Mouse (Mus musculus) cerebellum, adult (tissue): ENCODE measurements at regions not wholly inside any gene's neighbourhood (a gene's known extent, or its start where the extent isn't known, plus 50 kb on each side); places are given as distances from the start of the nearest gene placed in this dataset.

ENCODE experiments used
- ATAC-seq: cut with Nextera tagmentation; 2 replicates; pipeline ENCODE4 v1.9.2; 2017; ENCODE audit warnings: mild to moderate bottlenecking, moderate library complexity, mixed read lengths; ENCODE audit not compliant: insufficient number of reproducible peaks, low FRiP score, low TSS enrichment

DNA sequence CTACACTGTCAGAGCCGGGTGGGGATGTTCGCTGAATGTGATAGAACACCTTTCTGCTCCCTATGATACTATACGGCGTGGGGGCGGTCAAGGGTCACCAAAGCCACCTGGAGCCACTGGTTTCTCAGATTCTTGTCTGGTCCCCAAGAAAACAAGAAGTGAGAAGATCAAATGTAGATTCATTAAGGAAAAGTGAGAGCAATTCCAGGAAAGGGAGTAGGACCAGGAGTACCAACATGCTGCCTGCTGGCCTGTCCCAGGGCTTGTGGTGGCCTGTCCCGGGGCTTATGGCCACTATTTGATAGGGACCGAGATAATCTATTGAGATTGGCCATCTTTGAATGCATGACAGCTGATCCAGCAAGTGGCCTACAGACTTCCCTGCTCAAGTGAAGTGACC lies 58.8 kb upstream of the Fut8 start:
- no peak for ATAC-seq

DNA sequence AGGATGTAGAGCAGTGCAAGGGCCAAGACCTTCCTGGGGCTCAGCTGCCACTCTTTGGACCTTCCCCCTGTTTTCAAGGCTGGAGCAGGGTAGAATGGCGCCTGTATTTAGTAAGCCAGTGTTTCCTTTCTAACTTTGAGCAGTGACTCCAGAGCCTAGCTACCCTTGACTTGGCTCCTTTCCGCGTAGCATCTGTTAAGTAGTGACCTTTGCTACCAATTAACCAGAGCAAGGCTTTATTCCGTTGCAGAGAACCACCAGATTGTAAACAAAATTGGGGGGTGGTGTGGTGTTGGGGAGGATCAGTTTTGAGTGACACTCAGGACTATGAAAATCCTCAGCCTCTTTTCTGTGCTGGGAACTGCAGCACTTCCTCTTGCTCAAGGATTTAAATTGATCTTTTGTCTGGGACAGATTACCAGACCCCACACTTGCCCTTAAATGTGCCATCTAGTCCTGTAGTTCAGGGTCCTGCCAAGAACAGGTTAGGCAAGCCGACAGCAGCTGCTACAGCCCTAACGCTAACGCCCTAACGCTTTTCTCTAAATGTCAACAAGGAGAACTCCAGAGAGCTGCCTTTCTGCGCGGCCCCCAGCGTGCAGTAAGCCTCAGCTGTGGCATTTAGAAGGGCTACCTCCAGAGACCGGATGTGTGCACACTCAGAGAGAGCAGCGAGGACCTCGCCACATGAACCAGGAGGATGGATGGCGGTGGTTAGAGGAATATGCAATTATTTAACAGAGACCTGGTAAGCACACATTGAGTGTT lies 59.9 kb upstream of the Fut8 start:
- ATAC-seq: no peak

DNA sequence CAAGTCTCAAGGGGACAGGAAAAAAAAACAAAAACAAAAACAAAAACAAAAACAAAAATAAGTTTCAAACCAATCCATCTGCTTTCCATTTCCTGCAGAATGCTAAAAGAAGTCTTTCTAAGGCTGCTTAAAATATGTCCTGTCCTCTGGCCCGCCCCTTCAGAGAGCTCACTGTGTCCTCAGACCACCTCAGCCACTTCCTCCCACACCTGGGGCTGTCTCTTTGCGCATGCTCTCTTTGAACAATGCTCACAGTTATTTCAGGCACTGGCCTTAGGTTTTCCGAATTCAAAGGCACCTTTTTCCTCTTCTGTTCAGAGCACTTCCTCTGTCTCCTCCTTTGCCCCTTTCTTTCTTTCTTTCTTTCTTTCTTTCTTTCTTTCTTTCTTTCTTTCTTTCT lies 60.6 kb upstream of the Fut8 start:
- ATAC-seq: no peak

DNA sequence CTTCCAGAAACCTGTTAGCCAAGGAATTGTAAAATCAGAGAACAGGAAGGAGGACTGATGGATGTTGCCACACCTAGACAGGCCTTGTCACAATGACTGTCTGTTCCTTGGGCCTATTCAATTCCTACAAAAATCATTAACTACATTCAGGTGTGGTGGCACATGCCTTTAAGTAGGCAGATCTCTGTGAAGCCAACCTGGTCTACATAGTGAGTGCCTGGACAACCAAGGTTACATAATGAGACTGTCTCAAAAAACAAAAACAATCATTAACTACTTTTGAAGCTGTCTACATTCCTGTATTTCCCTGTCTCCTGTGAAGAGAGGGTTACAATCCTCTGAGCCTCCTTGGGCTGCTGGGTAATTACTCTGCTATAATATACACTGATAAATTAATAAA lies 63.9 kb upstream of the Fut8 start:
- ATAC-seq: no peak

DNA sequence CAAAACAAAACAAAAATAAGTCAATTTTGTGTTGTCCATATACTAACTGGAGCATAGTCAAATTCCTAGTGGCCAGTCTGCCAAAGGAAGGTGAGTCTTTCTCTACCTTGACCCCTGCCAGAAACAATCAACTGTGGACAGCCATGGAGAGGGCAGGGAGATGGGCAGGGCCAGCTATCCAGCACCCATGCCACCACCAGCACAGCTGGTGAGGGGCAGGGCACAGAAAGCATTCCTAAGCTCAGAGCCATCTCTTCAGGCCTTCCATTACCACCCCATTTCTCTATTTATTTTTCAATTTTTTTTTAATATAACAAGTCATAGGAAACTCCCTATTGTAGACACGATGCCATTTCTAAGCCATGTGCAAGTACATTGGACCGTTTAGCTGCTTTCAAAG lies 65.4 kb upstream of the Fut8 start:
- no peak for ATAC-seq

DNA sequence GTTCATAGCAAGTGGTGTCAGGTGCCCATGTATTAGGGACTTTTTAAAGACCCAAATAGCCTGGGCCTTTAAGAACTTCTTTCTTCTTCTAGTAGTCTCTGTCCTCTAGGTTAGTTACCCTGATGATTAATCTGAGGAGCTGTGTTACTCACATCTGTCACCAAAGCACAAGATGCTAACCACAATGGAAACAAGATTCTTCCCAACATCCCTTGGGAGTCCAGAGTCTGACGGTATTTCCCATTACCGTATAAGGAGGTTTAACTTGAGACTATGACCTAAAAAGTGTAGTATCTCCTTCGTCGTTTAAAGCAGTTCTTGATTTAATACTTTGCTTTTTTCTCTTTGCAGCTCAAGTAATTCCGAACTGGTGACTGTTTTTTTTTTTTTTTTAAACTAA lies 67.7 kb upstream of the Fut8 start:
- no peak for ATAC-seq

DNA sequence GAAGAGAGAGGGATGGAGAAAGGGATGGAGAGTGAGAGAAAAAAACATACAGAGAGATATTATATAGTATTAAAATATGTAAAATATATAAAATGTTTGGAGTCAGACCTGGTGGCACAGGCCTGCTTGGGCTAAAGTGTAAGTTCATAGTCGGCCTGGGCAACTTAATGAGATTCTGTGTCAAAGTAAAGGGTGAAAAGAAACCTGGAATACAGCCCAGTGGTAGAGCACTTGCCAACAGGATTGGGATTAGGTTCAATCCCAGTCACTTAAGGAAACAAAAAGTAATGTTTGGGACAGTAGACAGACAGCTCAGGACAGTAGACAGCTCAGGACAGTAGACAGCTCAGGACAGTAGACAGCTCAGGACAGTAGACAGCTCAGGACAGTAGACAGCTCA lies 69.6 kb upstream of the Fut8 start:
- no peak for ATAC-seq

DNA sequence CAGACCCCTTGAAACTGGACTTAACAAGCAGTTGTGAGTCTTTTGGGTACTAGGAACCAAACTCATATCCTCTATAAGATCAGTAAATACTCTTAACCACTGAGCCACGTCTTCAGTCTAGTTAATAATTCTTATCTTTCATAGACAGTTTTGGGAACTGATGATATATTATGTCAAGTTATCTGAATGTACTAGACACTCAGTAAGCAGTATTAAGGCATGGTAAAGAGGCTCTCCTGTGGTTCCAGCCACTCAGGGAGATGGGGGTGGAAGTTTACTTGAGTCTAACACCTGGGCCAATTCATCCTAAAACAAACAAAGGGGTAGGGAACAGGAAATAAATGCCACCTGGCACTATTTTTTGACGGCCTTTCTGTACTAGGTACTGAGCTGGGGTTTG lies 81.2 kb upstream of the Fut8 start:
- no peak for ATAC-seq

DNA sequence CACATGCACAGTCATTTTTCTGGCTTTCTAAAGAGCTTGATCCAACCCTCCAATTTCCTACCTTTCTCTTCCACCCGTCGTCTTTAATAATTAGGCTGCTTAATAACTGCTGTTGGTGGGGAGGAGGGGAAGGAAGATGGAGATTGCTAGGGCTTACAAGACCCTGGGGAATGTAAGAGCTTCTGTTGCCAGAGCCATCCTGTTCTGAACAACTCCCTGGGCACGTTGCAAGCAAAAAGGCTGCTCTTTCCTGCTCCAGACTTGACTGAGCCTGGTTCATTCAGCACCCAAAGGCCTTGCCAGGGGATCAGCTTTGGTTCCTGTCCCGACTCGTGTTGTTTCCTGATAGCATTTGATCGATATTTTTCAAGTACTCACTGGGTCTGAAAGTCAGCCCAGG lies 82.3 kb upstream of the Fut8 start:
- ATAC-seq: no peak

DNA sequence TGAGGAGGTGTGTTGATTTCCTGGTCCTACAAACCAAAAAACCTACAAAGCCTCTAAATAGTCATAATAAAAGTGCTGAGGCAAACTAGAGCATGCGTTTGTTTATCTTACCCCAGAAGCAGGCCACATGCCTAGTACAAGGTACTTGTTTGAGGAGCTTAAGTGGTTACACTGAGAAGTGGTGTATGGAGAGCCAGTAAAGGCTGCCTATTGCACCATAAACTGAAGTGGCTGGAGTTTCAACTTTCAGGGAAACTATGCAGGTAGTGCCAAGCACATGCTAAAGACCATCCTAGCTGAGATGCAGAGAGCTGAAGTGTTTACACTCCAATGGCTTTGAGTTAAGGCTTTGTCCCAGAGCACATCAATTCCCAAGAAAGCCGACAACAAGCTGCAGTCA lies 86.5 kb upstream of the Fut8 start:
- ATAC-seq: no peak

DNA sequence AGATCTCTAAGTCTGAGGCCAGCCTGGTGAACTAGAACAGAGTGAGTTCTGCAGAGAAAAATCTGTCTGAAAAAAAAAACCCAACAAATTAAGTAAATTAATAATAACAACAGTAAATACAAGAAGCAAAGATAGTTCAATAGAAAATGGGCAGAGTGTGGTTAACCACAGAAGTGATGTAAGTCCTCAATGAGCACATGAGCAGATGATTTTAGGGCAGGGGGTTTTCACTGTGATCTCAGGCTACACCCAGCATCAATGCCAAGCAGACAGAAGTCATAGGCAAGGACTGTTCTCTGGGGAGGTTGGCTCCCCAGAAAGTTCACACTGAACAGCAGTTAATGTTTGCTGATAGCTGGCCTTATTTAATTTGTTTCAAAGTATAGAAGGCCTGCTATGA lies 88.1 kb upstream of the Fut8 start:
- ATAC-seq: no peak

DNA sequence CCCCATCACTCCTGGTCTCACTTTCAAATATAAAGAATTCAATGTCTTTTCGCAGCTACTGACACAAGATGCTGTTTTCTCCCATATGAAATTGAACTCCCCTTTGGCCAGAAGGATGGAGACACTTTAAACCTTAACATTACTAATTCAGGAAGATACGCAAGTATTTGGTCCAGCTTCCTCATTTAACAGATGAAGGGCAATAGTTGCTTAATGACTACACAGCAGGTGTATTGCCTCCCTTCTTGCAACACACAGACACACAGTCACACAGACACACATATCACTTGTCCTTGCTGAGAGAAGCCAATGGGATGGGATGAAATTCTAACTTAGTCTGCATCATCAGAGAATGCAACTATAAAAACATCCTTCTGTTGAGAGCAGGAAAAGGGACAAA lies 89.8 kb upstream of the Fut8 start:
- no peak for ATAC-seq

DNA sequence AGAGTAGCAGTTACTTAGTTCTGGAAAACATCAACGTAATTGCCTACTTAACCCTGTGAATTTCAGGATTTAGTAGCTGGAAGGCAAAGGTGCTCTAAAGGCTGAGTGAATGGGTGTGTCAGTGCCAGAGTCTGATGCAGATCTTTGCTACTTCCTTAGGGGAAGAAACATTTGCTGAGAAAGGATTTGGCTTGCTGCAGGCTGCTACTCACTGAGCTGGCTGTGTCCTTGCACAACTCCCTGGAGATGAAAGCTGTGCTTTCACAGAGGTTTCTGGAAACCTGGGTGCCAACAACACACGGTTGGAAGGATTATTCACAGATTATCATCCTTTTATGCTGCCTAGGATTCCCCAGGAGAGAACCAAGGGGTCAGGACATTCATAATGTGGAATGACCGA lies 94.0 kb upstream of the Fut8 start:
- no peak for ATAC-seq

DNA sequence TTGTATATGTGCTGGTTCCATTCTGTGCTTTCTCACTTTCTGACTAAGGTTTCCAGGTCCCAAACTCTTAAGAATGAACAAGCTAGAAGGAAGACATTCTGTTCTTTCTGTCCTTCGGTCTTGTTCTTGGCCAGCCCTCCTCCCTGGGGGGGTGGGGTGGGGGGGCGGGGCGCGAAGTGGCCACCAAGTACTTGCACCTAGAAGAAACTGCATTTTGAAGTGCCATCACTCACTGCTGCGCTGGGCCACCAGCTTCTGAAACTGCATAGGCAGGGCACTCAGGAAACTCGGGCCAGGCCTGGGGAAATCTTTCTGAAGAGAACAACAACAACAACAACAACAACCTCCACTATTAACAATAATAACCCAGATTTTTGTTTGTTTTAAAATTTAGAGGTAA lies 94.4 kb upstream of the Fut8 start:
- no peak for ATAC-seq

DNA sequence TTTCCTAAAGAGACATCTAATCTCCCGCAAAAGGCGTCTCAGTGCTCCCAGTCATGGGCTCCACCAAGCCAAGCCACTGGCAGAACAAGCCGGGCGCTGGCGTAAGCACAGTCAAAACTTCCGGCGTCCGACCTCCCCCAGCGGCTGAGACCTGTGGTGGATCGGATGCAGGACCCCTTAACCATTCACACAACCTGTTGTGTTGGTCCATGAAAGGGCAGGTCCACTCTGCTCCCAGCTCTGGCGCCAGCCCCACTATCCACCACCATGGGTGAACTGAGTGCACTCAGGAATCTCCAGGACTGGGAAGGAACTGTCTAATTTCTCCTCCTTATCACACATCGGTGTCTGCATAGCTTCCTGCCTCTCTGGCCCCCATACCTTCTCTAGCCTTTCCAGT lies 94.8 kb upstream of the Fut8 start:
- ATAC-seq: no peak

DNA sequence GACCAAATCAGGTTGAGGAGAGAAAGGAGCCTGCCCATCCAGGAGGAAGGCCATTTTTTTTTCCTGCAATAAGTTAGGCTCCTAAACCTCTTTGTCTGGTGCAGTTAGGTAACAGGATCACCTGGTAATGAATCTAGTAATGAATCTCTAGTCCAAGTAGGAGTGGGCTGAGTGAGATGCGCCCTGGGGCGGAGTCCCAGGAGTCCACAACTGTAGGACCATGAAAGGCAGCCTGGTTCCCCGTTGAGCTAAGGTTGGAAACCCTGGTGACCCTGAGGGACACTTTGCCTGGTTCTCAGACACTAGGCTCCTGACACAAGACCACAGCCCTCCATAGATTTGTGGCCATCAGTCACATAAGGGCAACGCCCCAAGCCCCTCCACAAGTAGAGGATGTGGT lies 95.7 kb upstream of the Fut8 start:
- no peak for ATAC-seq

DNA sequence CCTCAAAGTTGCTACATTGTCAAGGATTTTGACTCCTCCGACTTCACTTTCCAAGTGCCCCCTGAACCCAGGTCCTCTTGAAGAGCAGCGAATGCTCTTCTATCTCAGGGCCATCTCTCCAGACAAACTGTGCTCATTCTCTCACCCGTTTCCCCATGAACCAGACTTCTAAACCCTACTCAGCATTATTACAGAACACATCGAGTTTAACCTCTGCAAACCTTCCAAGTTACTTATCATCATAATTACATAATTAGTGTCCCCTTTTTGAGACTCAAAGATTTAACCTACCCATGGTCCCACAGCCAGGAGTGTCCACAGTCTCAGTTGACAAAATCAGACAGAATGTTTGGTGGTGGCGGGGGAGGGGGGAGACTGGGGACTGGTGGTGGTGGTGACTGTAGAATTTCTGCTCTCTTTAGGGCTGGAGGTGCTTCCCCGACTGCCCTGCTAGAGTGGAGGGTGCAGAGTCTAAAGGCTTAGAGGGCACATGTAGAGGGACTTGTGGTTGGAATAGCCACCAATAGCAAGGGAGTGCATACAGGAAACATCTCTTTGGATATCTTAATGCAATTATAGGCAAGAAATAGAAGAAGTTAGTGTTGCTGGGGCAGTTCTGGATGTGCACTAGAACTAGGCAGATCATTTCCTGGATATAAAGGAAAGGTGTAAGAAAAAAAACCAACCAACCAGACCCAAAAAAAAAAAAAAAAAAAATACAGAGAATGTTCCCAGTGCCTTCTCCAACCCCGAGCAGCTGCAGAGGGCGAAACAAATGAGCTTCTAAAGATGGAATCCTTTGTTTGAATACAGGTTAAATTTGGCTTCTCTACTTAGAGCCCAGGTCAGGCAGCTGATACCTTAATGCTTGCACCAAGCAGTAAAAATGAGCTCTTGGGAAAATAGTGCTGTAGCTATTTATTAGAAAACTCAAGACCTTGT lies 96.4 kb upstream of the Fut8 start:
- no peak for ATAC-seq

DNA sequence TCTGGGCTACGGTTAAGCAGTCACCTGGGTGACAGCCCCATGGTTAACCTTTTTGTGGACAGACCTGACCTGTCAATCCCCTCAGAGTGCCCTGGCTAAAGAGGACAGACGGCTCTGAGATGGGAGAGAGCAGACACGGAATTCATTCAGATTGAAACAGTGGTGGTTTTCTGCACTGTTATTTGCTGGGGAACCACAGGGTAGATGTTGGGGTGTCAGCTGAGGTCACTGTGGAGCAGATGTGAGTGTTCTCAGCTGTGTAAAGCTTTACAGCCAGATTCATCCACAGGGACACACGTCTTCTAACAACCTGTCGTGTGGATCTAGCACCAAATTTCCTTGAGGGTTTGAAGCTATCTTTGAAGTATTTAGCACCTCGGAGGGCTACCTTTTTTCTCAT lies 97.3 kb upstream of the Fut8 start:
- no peak for ATAC-seq

DNA sequence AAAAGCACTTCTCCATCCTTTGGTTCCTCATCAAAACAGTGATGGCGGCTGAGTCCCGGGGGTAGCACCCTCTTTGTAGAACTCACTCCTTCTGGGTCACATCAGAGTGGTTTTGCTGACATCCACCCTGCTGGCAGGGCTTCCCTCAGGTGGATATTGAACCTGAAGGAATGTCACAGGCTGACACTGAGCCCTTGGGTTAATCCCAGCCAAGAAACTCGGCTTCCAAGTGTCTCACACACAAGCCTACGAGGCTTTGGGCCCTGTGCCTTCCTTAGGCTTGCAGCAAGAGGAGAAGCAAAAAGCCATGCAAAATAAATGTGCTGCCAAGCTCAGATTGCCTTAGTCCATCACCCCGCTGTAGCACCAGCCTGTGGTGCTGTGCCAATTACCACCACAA lies 97.8 kb upstream of the Fut8 start:
- ATAC-seq: 0 out of 2 replicates have a peak, but pooled peaks have one; percentile 20

DNA sequence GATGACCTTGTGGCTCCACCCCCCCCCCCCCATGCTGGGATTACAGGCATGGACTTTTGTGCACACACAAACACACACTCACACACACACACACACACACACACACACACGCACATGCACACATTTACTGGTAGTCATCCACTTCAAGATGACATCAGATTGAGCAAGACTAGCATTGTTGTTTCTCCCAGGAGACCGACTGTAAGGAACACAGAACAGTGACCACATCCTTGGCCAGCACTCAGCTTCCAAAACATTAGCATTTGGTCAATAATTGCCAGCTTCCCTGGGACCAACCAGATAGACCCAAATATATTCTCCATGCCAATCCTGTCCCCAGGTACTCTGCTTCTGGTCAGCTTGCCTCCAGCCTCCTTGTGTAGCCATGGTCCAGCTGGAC lies 98.2 kb upstream of the Fut8 start:
- no peak for ATAC-seq

DNA sequence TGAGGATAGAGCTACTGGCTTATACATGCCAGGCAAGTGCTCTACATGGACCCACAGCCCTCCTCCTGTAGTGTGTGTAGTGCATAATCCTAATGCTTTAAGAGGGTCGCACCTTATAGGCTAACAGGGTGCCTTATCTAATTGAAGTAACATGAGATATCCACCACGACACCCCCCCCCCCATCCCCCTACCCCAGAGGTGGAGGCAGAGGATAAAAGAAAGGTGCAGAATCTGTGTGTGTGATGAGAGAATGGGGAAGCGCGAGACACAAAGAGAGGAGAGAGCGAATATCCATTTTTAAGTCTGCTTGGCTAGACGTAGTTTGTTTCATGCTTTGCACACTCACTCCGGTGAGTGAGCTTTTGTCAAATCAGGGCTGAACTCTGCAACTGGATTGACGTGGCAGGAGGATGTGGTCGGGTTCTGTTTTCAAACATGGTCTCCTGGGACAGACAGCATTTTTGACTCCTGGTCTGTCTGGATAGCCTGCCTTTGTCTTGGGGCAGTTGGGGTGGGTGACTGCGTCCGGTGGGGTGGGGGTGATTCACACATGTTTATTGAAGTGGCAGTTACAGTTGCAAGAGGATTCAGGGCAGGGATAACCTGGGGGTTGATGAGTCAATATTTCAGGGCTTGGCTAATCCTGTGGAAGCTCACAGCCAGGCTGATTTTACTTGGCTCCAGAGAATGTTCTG lies 99.3 kb upstream of the Fut8 start:
- no peak for ATAC-seq
